Mouse (Mus musculus) embryo, embryonic 11.5 days (tissue): ENCODE measurements around the gene Ptx4.

Experiments used
- DNase-seq: peaks from one replicate; pipeline ENCODE4 v3.0.0-alpha.2; 2012; ENCODE audit warnings: low read depth, low spot score

Ptx4 gene

GRCm38 (mm10) chr17:25120406-25120805, at the start of gene Ptx4:
Gene Ptx4, plus strand, starts transcription at chr17:25120760.
- no peak for DNase-seq

DNA sequence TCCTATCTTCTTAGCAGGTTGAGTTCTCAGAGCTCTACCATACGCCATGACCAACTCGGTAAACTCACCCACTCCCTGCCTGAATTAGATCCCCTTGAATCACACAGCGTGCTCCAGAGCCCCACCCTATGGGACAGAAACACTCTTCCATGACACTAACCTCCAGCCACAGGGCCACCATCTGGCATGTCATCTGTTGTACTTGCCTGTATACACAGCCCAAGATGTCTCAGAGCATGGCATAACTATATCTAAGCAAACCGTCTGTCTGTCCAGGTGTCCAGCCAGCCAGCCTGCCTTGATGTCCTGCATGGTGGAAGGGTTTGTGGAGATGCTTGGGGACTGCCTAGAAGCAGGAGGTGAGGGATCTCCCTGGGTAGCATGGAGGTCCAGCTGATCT, 43.7 kb upstream of the Ptx4 start:
- no peak for DNase-seq

GRCm38 (mm10) chr17:25077771-25078372, 42.7 kb upstream of the Ptx4 start:
- no peak for DNase-seq

- no peak for DNase-seq
These were observed 40.4 kb upstream of the Ptx4 start for GRCm38 (mm10) chr17:25080210-25080609.

DNA sequence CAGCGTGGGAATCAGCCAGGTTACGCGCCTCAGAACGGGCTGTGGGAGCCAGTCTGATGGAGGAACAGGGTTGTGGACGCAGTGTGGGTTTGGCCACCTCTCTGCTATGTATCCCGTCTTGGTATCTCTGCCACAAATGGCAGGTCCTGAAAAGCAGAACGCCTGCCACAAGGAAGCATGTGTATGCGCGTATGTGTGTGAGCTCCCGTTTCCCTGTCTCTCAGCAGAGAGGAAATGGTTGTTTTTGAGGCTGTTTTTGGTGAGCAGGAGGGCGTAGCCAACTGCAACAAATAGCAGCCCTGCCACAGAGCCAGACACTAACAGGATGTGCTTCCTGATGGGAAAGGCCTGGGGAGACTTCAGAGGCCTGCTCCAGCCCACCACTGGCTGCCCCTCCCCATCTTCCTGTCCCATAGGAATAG, 39.6 kb upstream of the Ptx4 start:
- DNase-seq: no peak

- no peak for DNase-seq
These were observed 38.3 kb upstream of the Ptx4 start for GRCm38 (mm10) chr17:25082081-25082847.

- DNase-seq: no peak
These were observed 37.7 kb upstream of the Ptx4 start for GRCm38 (mm10) chr17:25082887-25083286.

DNA sequence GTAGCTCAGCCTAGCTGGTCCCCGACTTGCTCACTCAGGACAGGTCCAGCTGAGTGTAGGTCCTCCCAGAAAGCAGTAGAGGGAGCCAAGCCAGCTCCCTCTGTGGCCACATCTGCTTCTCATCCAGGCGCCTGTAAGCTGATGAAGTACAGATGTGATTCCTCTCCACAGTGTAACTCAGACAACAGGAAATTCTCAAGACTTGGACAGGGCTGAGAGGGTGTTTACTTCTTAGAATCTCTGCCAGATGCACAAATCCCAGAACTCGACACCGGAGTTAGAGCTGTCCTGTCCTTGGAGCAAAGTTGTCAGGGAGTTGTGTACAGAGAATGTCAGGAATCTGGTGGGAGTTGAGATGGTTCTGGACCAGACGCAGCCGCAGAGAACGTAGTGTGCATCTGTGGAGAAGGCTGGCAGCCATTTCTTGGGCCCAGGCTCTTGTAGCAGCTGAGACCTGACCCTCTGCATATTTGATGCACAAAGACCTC, 37.1 kb upstream of the Ptx4 start, which contains the start of gene Tmem204:
Gene Tmem204, minus strand, starts transcription at position 148 of the 488 bp plus-strand sequence.
- peak; percentile 69 for DNase-seq

- no peak for DNase-seq
These were observed 35.6 kb upstream of the Ptx4 start for GRCm38 (mm10) chr17:25084835-25085385.

GRCm38 (mm10) chr17:25086724-25087123, 33.8 kb upstream of the Ptx4 start:
- DNase-seq: no peak

GRCm38 (mm10) chr17:25089158-25089557, 31.4 kb upstream of the Ptx4 start:
- no peak for DNase-seq

GRCm38 (mm10) chr17:25090450-25090849, 30.1 kb upstream of the Ptx4 start:
- DNase-seq: no peak

- no peak for DNase-seq
These were observed 24.3 kb upstream of the Ptx4 start for GRCm38 (mm10) chr17:25096221-25096620.

GRCm38 (mm10) chr17:25100052-25100451, 20.5 kb upstream of the Ptx4 start:
- DNase-seq: no peak

GRCm38 (mm10) chr17:25101338-25101737, 19.2 kb upstream of the Ptx4 start:
- no peak for DNase-seq

DNA sequence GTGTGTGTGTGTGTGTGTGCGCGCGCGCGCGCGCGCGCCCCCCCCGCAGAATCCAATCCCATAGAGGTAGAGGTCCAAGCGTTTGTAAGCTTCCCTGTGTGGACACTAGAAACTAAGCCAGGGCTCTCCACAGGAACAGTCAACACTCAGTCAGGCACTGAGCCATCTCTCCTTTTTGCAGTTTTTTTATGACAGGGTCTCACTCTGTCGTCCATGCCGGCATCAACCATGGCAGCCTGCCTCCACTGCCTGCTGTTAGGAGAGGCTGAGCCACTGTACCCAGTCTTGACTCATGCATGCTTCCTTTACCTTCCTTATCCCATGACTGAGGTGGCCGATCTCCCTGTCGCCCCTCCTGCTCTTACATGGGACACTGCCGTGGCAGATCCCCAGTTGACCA, 12.8 kb upstream of the Ptx4 start:
- no peak for DNase-seq

GRCm38 (mm10) chr17:25109578-25109977, 11.0 kb upstream of the Ptx4 start:
- DNase-seq: no peak

- DNase-seq: no peak
These were observed 10.0 kb upstream of the Ptx4 start for GRCm38 (mm10) chr17:25110590-25110989.

DNA sequence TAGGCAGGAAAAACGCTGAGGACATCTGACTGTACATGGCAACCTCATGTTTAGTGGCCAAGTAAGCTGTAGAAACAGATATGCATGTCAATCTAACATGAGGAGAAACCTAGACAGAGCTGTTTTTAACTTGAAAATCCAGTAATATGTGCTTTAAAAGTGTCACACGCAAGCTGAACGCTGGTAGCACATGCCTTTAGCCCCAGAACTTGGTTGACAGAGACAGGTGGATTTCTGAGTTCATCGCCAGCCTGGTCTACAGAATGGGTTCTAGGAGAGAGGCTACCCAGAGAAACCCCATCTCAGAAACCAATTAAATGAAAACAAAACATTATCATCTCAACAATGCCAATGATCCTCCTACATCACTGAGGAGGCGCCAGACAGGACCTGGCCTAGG, 9.3 kb upstream of the Ptx4 start:
- no peak for DNase-seq

GRCm38 (mm10) chr17:25111739-25112422, 8.7 kb upstream of the Ptx4 start:
- no peak for DNase-seq

DNA sequence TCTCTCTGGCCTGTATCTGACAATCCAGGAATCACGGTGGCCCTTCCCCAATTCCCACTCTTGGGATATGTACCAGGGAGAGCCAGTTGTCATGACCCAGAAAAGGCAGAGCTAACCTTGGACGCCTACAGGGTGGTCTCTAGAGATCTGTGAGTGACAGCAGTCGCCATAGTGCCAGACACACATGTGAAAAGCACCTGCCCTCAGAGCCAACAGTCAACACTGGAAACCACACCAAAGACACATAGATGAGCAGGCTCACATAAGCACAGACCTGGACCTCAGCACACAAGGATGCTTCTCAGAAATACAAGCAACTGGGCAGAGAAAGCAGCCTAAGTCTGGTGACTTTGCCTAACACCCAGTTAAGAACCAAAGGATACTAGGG, 8.1 kb upstream of the Ptx4 start:
- DNase-seq: no peak
